Mouse (Mus musculus): Measurements from ENCODE around the gene Alox5. TPM values are rescaled to one million over a fixed set of nuclear protein-coding genes. Genes with fewer than 3 reads are reported as not detected.

Gene Alox5
- total and polyA plus RNA-seq, 2 experiments from 2014 or later = 3.9 to 14.1 TPM

- TF ChIP-seq CTCF (IDR thresholded peaks at IDR 0.05; ENCODE audit: low read depth) = no peak
- no peak for TF ChIP-seq EP300 (IDR thresholded peaks at IDR 0.05; ENCODE audit: low read depth)
- ATAC-seq (ENCODE audit: insufficient read depth, low read depth) (no peak), DNase-seq (ENCODE audit: low spot score) (no peak)
- Histone ChIP-seq H3K27me3 (ENCODE audit: control insufficient read depth, insufficient read depth, low read length) (no peaks in the 10 kb centered on the region), H3K9ac (replicated peaks; ENCODE audit: low read depth, low read length) (no peak overlapping the region), H3K4me1 (ENCODE audit: control insufficient read depth, insufficient read depth) (0 out of 2 replicates have a peak, but pooled peaks cover 5% of the 10 kb centered on the region), H3K9me3 (replicated peaks; ENCODE audit: control insufficient read depth, low read length) (no peaks in the 10 kb centered on the region), H3K4me2 (ENCODE audit: low read depth, low read length) (no peak overlapping the region), H3K4me3 (ENCODE audit: low read depth, low read length) (no peak overlapping the region), H3K36me3 (replicated peaks; ENCODE audit: control insufficient read depth, insufficient read depth, low read length) (peaks cover 28% of the 10 kb centered on the region), H3K27ac (ENCODE audit: low read depth) (no peak overlapping the region)
- 96% methylated on average over 10 of the region's 10 CpGs for WGBS
Measured at GRCm38 (mm10) chr6:116410436-116410835, 50.5 kb downstream of the Alox5 start.

- Histone ChIP-seq H3K4me2 (ENCODE audit: low read depth, low read length) (no peak overlapping the region), H3K27me3 (ENCODE audit: control insufficient read depth, insufficient read depth, low read length) (no peaks in the 10 kb centered on the region), H3K9ac (replicated peaks; ENCODE audit: low read depth, low read length) (no peak overlapping the region), H3K4me1 (ENCODE audit: control insufficient read depth, insufficient read depth) (no peaks in the 10 kb centered on the region), H3K4me3 (ENCODE audit: low read depth, low read length) (no peak overlapping the region), H3K27ac (ENCODE audit: low read depth) (no peak overlapping the region), H3K36me3 (replicated peaks; ENCODE audit: control insufficient read depth, insufficient read depth, low read length) (peaks cover 39% of the 10 kb centered on the region), H3K9me3 (replicated peaks; ENCODE audit: control insufficient read depth, low read length) (no peaks in the 10 kb centered on the region)
- no peak for DNase-seq (ENCODE audit: low spot score)
- TF ChIP-seq EP300 (IDR thresholded peaks at IDR 0.05; ENCODE audit: low read depth) (no peak), CTCF (IDR thresholded peaks at IDR 0.05; ENCODE audit: low read depth) (no peak)
- 81% methylated on average over 6 of the region's 6 CpGs for WGBS
- no peak for ATAC-seq (ENCODE audit: insufficient read depth, low read depth)
Measured at GRCm38 (mm10) chr6:116407956-116408657, 52.9 kb downstream of the Alox5 start.

- WGBS = 91% methylated on average over 4 of the region's 4 CpGs
- no peaks in the 10 kb centered on the region for H3K27me3 ChIP-seq (ENCODE audit: control insufficient read depth, insufficient read depth, low read length)
- ATAC-seq (ENCODE audit: insufficient read depth, low read depth) = no peak
- no peaks in the 10 kb centered on the region for H3K4me1 ChIP-seq (ENCODE audit: control insufficient read depth, insufficient read depth)
- no peak overlapping the region for H3K4me3 ChIP-seq (ENCODE audit: low read depth, low read length)
- no peak overlapping the region for H3K4me2 ChIP-seq (ENCODE audit: low read depth, low read length)
- no peak for DNase-seq (ENCODE audit: low spot score)
- no peak overlapping the region for H3K27ac ChIP-seq (ENCODE audit: low read depth)
- no peak overlapping the region for H3K9ac ChIP-seq (replicated peaks; ENCODE audit: low read depth, low read length)
- H3K36me3 ChIP-seq (replicated peaks; ENCODE audit: control insufficient read depth, insufficient read depth, low read length) = peaks cover 34% of the 10 kb centered on the region
- no peak for TF ChIP-seq CTCF (IDR thresholded peaks at IDR 0.05; ENCODE audit: low read depth)
- TF ChIP-seq EP300 (IDR thresholded peaks at IDR 0.05; ENCODE audit: low read depth) = no peak
- no peaks in the 10 kb centered on the region for H3K9me3 ChIP-seq (replicated peaks; ENCODE audit: control insufficient read depth, low read length)
Measured at GRCm38 (mm10) chr6:116407216-116407615, 53.8 kb downstream of the Alox5 start.

GRCm38 (mm10) chr6:116406680-116407079 is 54.3 kb downstream of the Alox5 start:
- Histone ChIP-seq H3K9me3 (replicated peaks; ENCODE audit: control insufficient read depth, low read length) (no peaks in the 10 kb centered on the region), H3K4me2 (ENCODE audit: low read depth, low read length) (no peak overlapping the region), H3K27ac (ENCODE audit: low read depth) (no peak overlapping the region), H3K9ac (replicated peaks; ENCODE audit: low read depth, low read length) (no peak overlapping the region), H3K4me1 (ENCODE audit: control insufficient read depth, insufficient read depth) (no peaks in the 10 kb centered on the region), H3K36me3 (replicated peaks; ENCODE audit: control insufficient read depth, insufficient read depth, low read length) (peaks cover 35% of the 10 kb centered on the region), H3K27me3 (ENCODE audit: control insufficient read depth, insufficient read depth, low read length) (no peaks in the 10 kb centered on the region), H3K4me3 (ENCODE audit: low read depth, low read length) (no peak overlapping the region)
- ATAC-seq (ENCODE audit: insufficient read depth, low read depth) = no peak
- WGBS = 73% methylated on average over 5 of the region's 5 CpGs
- no peak for DNase-seq (ENCODE audit: low spot score)
- no peak for TF ChIP-seq EP300 (IDR thresholded peaks at IDR 0.05; ENCODE audit: low read depth)
- TF ChIP-seq CTCF (IDR thresholded peaks at IDR 0.05; ENCODE audit: low read depth) = no peak

- H3K27ac ChIP-seq (ENCODE audit: low read depth) = no peak overlapping the region
- DNase-seq (ENCODE audit: low spot score) (no peak), ATAC-seq (ENCODE audit: insufficient read depth, low read depth) (no peak)
- no peak for TF ChIP-seq CTCF (IDR thresholded peaks at IDR 0.05; ENCODE audit: low read depth)
- no peak for TF ChIP-seq EP300 (IDR thresholded peaks at IDR 0.05; ENCODE audit: low read depth)
- peaks cover 40% of the 10 kb centered on the region for H3K36me3 ChIP-seq (replicated peaks; ENCODE audit: control insufficient read depth, insufficient read depth, low read length)
- 53% methylated on average over 2 of the region's 2 CpGs for WGBS
- H3K27me3 ChIP-seq (ENCODE audit: control insufficient read depth, insufficient read depth, low read length) = no peaks in the 10 kb centered on the region
- H3K4me1 ChIP-seq (ENCODE audit: control insufficient read depth, insufficient read depth) = no peaks in the 10 kb centered on the region
- H3K9me3 ChIP-seq (replicated peaks; ENCODE audit: control insufficient read depth, low read length) = no peaks in the 10 kb centered on the region
- H3K4me2 ChIP-seq (ENCODE audit: low read depth, low read length) = no peak overlapping the region
- no peak overlapping the region for H3K9ac ChIP-seq (replicated peaks; ENCODE audit: low read depth, low read length)
- H3K4me3 ChIP-seq (ENCODE audit: low read depth, low read length) = no peak overlapping the region
Measured at GRCm38 (mm10) chr6:116406152-116406551, 54.8 kb downstream of the Alox5 start.

- WGBS = 82% methylated on average over 5 of the region's 5 CpGs
- no peak overlapping the region for H3K9ac ChIP-seq (replicated peaks; ENCODE audit: low read depth, low read length)
- TF ChIP-seq EP300 (IDR thresholded peaks at IDR 0.05; ENCODE audit: low read depth) (no peak), CTCF (IDR thresholded peaks at IDR 0.05; ENCODE audit: low read depth) (no peak)
- H3K4me2 ChIP-seq (ENCODE audit: low read depth, low read length) = no peak overlapping the region
- no peaks in the 10 kb centered on the region for H3K4me1 ChIP-seq (ENCODE audit: control insufficient read depth, insufficient read depth)
- no peaks in the 10 kb centered on the region for H3K9me3 ChIP-seq (replicated peaks; ENCODE audit: control insufficient read depth, low read length)
- no peak for ATAC-seq (ENCODE audit: insufficient read depth, low read depth)
- peaks cover 42% of the 10 kb centered on the region for H3K36me3 ChIP-seq (replicated peaks; ENCODE audit: control insufficient read depth, insufficient read depth, low read length)
- no peak for DNase-seq (ENCODE audit: low spot score)
- no peaks in the 10 kb centered on the region for H3K27me3 ChIP-seq (ENCODE audit: control insufficient read depth, insufficient read depth, low read length)
- H3K27ac ChIP-seq (ENCODE audit: low read depth) = no peak overlapping the region
- no peak overlapping the region for H3K4me3 ChIP-seq (ENCODE audit: low read depth, low read length)
Measured at GRCm38 (mm10) chr6:116405715-116406114, 55.3 kb downstream of the Alox5 start.
